Mouse (Mus musculus): ENCODE results near the gene Hmcn2.
A peak's percentile ranks its signal among the peaks of the same experiment; 100 is the strongest.

Hmcn2 gene

DNA sequence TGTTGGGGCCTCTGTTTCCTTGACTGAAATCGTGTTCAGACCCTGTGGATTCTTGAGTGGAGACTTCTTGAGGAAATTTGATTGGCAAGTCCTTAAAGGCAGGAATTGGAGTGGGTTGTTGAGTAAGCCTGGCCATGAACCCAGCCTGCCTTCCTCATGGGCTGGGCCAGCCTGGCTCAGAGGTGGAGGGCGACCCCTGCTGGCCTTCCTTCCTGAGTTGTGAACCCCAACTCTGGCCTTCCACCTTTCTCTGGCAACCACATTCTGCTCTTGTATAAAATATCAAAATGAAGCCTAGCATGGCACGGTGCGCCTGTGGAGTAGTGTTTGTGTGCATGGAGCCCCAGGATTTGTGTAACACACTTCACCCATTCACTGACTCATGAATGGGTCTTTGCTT is 8.5 kb upstream of the Hmcn2 start:
- DNase-seq, result peak in 1 of 2 experiments; percentile 44

DNA sequence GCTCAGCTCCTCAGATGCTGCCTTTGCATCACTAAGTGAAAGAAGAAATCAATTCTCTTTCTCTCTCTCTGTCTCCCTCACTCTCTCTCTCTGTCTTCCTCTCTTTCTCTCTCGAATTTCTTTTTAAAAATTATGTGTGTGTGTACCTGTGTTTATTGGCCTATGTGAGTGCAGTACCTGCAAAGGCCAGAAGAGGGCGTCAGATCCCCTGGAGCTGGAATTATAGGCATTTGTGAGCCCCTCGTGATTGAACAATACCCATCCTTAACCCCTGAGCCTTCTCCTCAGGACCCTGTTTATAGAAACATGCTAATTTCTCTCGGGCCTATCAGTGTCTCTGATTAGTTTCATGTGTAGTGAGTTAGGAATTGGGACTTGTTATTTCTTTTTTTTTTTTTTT is 6.0 kb upstream of the Hmcn2 start:
- DNase-seq, result no peak

- no peak for DNase-seq
These were observed 4.7 kb upstream of the Hmcn2 start for GRCm38 (mm10) chr2:31309549-31309948.

GRCm38 (mm10) chr2:31318162-31318561 is 3.9 kb downstream of the Hmcn2 start:
- no peak for DNase-seq

DNA sequence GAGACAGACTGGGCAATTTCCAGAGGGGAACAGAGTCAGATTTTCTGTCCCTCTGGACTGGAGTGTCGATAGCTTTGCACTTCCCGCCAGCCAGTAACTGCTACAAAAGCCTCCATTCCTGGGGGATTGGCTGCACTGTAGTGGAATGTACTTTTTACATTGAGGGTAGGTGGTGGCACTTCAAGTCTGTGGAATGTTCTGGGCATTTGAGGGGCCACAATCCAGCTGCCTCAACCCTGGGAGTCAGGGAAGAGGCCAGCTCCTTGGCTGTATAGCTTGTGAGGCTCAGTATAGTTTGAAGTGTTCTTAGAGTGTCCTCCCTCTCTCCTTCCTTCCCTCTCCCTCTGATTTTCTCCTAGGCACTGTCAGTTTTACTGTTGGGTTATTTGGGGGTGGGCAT is 5.0 kb downstream of the Hmcn2 start:
- no peak for DNase-seq

GRCm38 (mm10) chr2:31327186-31327585 is 13.0 kb downstream of the Hmcn2 start:
- no peak for DNase-seq

GRCm38 (mm10) chr2:31337706-31338330 is 23.6 kb downstream of the Hmcn2 start:
- peak; percentile 53 to 77 for DNase-seq

DNA sequence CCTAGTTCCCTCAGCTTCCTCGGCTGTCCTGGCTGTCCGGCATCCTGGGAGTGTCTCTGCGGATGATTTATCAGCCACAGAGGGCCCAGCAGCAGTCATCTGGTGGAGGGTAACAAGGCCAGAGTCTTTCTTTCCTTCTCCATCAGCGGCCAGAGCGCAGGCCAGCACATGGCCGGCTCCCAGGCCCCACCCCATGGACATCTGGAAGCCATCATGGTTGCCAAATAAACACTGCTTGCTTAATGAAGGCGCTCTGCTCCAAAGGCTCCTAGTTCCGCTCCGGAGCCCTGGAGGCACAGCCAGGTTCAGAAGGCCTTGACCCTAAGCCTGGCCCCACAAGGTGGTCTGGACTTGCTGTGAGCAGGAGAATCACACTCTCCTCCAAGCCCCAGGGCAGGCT is 25.6 kb downstream of the Hmcn2 start:
- DNase-seq, result peak; percentile 67 to 87

GRCm38 (mm10) chr2:31341726-31342535 is 27.7 kb downstream of the Hmcn2 start:
- DNase-seq, result no peak

DNA sequence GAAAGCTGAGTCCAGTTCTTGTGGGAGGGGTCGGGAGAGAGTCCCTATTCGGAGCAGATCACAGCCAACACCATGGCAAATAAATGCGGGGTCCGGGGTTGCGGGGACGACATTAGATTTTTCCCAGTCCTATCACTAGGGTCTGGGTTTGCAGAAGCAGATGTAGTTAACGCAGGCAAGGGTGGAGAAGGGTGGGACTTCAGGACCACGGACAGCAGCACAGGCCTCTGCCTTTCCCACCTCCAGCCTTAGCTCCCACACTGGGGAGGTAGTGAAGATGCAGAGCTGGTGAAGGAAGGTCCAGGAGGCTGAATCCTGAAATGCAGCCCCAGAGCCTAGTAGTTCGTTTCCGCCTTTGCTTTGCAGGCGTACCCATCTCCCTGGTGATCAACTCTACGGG is 31.9 kb downstream of the Hmcn2 start:
- peak; percentile 56 to 66 for DNase-seq

GRCm38 (mm10) chr2:31348373-31348772 is 34.2 kb downstream of the Hmcn2 start:
- DNase-seq, result peak; percentile 27 to 60

DNA sequence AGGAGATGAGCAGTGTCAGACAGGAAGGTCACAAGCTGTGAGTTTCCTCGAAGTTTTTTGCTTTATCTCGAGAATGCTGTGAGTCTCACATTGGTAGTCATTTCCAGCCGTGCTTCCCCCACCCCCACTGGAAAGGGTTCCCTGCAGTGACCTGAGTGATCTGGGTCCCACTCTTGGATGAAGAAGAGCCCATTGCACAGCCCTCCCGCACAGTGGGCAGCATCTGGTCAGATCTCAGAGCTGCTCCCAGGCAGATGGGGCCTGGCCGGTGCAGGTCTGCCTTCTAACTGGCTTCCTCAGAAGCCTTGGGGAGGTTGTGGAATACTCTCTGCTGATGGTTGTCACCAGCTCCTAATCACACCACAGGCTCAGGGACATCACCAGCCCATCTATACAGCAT is 34.6 kb downstream of the Hmcn2 start:
- DNase-seq, result no peak

- no peak for DNase-seq
These were observed 42.6 kb downstream of the Hmcn2 start for GRCm38 (mm10) chr2:31356771-31357170.

- DNase-seq, result no peak
These were observed 45.1 kb downstream of the Hmcn2 start for GRCm38 (mm10) chr2:31359316-31359715.

DNA sequence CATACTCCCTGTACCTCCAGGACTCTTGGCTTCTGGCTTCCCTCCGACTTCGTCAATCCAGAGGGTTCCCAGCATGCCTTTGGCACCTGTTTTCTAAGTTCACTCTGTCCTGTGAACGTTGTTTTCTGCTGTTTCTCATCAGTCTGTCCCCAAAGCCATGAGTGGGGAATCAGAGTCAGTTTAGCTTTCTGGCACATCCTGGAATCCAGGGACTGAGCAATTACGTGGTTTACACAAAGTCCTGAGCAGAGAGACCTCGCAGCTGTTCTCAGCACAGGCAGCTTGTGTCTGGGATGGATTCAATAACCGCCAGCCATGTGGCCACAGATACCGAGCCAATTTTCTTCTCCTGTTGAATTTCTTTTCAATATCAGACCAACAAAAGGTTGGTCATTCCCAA is 53.0 kb downstream of the Hmcn2 start:
- DNase-seq, result peak in 1 of 2 experiments; percentile 39

- DNase-seq, result peak in 1 of 2 experiments; percentile 41
These were observed 57.2 kb downstream of the Hmcn2 start for GRCm38 (mm10) chr2:31371396-31371795.

DNA sequence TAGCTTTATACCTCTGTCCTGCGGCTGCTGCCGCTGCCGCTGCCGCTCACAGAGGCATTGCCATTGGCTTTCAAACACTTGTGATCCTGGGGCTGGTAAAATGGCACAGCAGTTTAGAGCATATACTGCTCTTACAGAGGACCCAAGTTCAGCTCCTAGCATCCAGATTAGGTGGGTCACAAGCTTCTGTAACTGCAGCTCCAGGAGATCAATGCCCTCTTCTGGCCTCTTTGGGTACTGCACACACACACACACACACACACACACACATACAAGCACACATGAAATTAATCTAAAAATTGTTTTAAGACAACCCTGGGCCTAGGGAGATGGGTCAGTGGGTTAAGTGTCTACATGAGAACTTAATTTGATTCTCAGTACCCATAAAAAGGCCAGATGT is 58.0 kb downstream of the Hmcn2 start:
- DNase-seq, result no peak

DNA sequence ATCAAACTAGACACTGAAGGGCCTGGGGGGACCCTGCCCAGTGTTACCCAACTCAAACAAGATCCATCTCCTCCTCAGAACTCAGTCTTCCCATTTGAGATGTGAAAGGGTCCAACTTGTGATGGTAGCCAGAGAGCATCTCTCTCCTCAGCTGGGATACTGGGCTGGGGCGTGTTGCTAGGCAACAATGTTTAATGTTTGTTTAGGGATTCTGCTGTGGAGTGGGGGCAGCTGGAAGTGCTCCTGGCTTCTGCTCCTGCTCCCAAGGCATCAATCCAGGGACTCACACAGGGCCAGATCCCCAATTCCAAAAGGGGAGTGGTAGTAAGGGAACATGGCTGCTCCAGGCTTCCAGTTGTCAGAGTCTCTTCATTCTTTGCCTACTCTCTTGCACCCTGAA is 60.2 kb downstream of the Hmcn2 start:
- DNase-seq, result peak in 1 of 2 experiments; percentile 20

DNA sequence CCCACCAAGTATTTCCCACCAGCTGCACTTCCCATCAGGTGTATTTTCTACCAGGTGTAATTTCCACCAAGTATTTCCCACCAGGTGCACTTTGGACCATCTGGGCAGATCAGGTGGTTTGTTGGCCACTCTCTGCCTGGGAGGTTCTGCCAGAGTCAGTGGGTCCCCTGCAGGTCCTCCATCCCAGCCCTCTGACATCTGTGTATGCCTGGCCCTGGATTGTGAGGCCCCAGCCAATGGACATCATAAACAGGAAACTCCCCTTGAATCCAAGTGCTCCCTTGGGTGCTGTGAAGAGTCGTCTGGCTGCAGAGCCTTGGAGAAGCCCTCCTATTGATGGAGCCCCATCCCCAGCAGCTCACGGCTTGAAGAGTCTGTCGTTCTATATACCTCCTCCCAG is 61.8 kb downstream of the Hmcn2 start:
- DNase-seq, result no peak

DNA sequence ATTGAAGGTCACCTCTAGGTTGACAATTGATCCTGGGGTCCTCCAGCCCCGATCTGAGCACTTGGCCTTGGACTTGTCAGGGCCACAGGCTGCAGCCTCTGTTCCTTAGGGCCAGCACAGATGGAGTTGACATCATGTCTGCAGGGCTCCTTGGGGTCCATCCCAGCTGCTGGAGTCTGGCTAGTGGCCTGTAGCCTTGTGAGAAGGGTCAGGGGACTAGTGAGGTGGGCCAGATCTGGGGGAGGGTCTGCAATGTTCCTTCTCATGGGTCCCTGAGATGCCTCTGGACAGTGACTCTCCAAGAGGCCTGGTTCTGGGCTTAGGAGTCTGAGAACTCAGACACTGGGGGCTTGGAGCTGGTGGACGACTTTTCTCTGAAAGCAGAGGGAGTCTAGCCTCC is 63.3 kb downstream of the Hmcn2 start:
- no peak for DNase-seq

DNA sequence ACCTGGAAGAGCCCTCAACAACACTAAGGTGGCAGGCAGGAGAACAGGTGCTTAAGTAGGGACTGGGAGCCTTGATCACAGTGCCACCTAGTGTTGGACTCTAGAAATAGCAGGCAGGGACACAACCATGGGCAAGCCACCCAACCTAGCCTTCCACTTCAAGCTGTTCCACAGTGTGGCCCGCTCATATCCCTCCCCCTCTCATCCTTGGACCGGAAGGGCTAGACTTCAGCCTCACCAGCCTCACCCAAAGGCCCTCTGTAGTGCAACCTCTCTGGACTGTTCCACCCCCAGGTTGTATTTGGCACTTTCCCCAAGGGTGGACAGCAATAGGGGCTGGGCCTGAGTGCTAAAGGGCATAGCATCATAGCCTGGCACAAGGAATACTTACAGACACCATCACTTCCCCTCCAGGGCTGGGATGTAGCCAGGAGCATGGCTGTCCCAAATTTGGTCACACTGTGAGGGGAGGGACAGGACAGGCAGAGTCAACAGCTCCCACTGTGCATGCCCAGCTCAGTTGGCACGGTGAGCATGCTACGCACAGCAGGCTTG is 67.2 kb downstream of the Hmcn2 start:
- DNase-seq, result peak in 1 of 2 experiments; percentile 50

- DNase-seq, result peak in 1 of 2 experiments; percentile 63
These were observed 68.7 kb downstream of the Hmcn2 start for GRCm38 (mm10) chr2:31382952-31383351.

DNA sequence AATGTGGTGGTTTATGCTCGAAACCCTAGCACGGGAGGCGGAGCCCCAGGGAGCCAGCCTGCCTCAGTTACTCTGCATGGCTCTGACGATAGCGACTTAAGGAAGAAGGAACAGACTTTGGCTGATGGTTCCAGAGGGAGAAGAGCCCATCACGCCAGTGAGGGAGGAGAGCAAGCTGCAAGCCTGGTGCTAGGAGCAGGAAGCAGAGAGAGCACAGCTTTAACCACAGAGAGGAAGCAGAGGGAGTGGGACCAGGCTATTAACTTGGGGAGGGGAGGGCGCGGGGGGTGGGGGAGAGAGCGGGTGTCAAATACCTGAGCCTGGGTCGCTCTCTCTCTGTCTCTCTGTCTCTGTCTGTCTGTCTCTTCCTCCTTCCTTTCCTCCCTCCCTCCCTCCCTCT is 102.8 kb downstream of the Hmcn2 start:
- DNase-seq, result no peak

- no peak for DNase-seq
These were observed 103.8 kb downstream of the Hmcn2 start for GRCm38 (mm10) chr2:31418021-31418420.

Data from lung, postnatal 4 days (tissue).